Mouse (Mus musculus) forebrain, embryonic 10.5 days (tissue): ENCODE measurements around the gene Nfe2l1. TPM values are rescaled to one million over a fixed set of nuclear protein-coding genes. Genes with fewer than 3 reads are reported as not detected.
"Not testable (repeated sequence)": the region's sequence is repeated elsewhere in the genome, so short reads cannot be mapped to it uniquely, and the experiment has no call there.

ENCODE experiments used
- DNase-seq: peaks from one replicate; pipeline ENCODE4 v3.0.0-alpha.2; 2017; ENCODE audit warnings: low spot score; ENCODE audit errors: extremely low spot score
- H3K27ac ChIP-seq: fragments of 300-500 bp; sonication (generic); 2 replicates; pipeline ENCODE4 v1.5.1; 2016; ENCODE audit warnings: mild to moderate bottlenecking
- H3K27me3 ChIP-seq: fragments of 300-500 bp; sonication (generic); 2 replicates; pipeline ENCODE4 v1.6.1; 2016; ENCODE audit warnings: mild to moderate bottlenecking; ENCODE audit not compliant: poor library complexity, severe bottlenecking
- H3K36me3 ChIP-seq: fragments of 300-500 bp; sonication (generic); replicated peaks from 2 replicates; pipeline ENCODE4 v1.6.1; 2016; ENCODE audit warnings: mild to moderate bottlenecking, moderate library complexity
- H3K4me1 ChIP-seq: fragments of 300-500 bp; sonication (generic); 2 replicates; pipeline ENCODE4 v1.6.1; 2016
- H3K4me3 ChIP-seq: fragments of 300-500 bp; sonication (generic); 2 replicates; pipeline ENCODE4 v1.5.1; 2016; ENCODE audit warnings: mild to moderate bottlenecking, moderate library complexity
- H3K9me3 ChIP-seq: fragments of 300-500 bp; sonication (generic); 2 replicates; pipeline ENCODE4 v1.6.1; 2016; ENCODE audit warnings: mild to moderate bottlenecking, moderate library complexity
- WGBS: fragments of 180-500 bp; shearing (Covaris S2); methylation state at CpG from one replicate; pipeline ENCODE4 v1.1.7; 2016; 5-methylcytosine and 5-hydroxymethylcytosine counted together
- polyA plus RNA-seq: library from polyadenylated mRNA; unstranded; fragments of >200 nt; fragmentation: Nextera tagmentation; extraction: Ambion mirVana; gene quantifications from 2 replicates; pipeline ENCODE4 v1.2.1, GENCODE M21; 2016

The Nfe2l1 gene
- polyA plus RNA-seq, 1 experiment from 2014 or later, result 64.7 TPM

DNA sequence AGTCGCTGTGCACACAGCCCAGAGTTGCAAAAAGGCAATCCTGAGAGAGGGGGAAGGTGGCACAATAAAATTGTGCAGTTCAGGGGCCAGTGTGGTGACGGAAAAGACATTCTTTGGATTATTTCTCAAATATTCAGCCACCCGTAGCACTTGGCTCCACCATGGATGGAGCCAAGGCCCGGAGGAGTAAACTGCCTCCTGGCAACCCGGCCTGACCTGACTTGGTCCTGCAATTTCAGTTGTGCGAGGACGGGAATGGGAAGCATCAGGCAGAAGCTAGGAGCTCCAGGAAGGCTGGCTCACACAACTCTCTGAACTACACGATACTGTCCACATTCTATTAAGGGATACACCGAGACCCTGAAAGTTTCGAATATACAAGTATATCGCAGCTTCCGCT, 32.8 kb upstream of the Nfe2l1 start:
- Histone ChIP-seq H3K4me1 (peaks cover 51% of the 10 kb centered on the region), H3K9me3 (no peaks in the 10 kb centered on the region), H3K27ac (0 out of 2 replicates have a peak overlapping the region, but pooled peaks have one; percentile 54), H3K27me3 (peaks cover 15% of the 10 kb centered on the region), H3K4me3 (peak overlapping the region; percentile 58), H3K36me3 (no peaks in the 10 kb centered on the region)
- DNase-seq, result no peak
- WGBS, result 70% methylated on average over 12 of the region's 12 CpGs

DNA sequence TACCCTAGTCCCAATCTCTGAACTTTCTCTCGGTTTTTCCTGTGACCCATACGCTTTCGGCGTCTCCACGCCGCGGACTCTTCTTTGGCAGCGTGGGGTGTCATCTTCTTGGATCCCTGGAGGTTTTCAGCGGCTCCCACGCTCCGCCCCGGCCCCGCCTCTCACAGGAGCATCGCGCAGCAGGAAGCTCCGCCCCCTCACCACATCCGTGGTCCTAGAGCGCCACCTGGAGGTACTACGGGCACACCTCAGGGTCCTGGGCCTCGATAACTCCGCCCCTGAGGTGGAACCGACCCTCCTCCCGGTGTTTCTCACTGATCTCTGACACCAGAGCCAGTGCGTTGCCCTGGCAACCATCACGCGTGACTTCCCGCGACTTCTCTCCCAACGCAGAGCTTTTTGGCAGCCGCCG, 32.1 kb upstream of the Nfe2l1 start:
- no peaks in the 10 kb centered on the region for H3K9me3 ChIP-seq
- DNase-seq, result peak; percentile 97
- H3K27me3 ChIP-seq, result peaks cover 15% of the 10 kb centered on the region
- no peaks in the 10 kb centered on the region for H3K36me3 ChIP-seq
- peak overlapping the region; percentile 58 for H3K4me3 ChIP-seq
- H3K27ac ChIP-seq, result 0 out of 2 replicates have a peak overlapping the region, but pooled peaks have one; percentile 54
- H3K4me1 ChIP-seq, result peaks cover 46% of the 10 kb centered on the region
- under 1% methylated on average over 31 of the region's 31 CpGs for WGBS

DNA sequence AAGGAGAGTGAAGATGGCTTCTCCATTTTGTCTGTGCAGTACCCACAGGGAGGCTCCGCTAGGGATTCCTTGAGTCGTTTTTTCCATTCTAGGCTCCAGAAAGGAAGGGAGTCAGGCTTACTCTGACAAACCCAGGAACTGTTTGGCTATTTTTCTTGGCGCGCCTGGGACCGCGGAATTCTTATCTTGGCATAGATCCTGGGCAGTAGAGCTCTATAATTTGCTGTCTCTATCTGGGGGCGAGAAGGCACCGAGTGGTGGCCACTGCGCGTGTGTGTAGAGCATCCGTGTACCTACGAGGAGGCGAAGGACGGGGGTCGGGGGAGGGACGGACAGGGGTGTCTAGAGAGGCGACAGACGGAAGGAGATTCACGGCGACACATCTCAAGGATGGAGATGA, 31.7 kb upstream of the Nfe2l1 start:
- Histone ChIP-seq H3K4me3 (peak overlapping the region; percentile 58), H3K27ac (no peak overlapping the region), H3K36me3 (no peaks in the 10 kb centered on the region), H3K9me3 (no peaks in the 10 kb centered on the region), H3K27me3 (peaks cover 15% of the 10 kb centered on the region), H3K4me1 (peaks cover 43% of the 10 kb centered on the region)
- no peak for DNase-seq
- 2% methylated on average over 20 of the region's 20 CpGs for WGBS

DNA sequence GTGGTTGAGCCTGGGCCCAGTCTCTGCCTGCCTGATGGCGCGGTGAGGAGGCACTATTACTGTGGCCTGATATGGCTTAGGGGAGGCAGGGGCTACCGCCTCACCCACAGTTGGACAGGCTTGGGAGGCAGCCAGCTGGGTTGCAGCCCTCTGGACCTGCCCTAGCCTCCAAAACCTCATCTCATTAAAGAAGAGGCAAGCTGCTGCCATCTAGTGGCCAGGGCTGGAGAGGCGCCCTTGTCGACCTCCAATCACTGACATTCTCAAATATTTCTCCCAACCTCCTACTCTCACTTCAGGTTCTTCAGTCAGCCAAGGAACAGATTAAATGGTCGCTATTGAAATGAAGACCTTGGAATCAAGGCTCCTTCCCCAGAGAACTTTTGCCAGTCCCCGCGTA, 30.8 kb upstream of the Nfe2l1 start:
- H3K27ac ChIP-seq, result no peak overlapping the region
- H3K36me3 ChIP-seq, result no peaks in the 10 kb centered on the region
- peaks cover 15% of the 10 kb centered on the region for H3K27me3 ChIP-seq
- no peak overlapping the region for H3K4me3 ChIP-seq
- H3K4me1 ChIP-seq, result peaks cover 43% of the 10 kb centered on the region
- peak; percentile 87 for DNase-seq
- no peaks in the 10 kb centered on the region for H3K9me3 ChIP-seq
- WGBS, result 9% methylated on average over 8 of the region's 8 CpGs

DNA sequence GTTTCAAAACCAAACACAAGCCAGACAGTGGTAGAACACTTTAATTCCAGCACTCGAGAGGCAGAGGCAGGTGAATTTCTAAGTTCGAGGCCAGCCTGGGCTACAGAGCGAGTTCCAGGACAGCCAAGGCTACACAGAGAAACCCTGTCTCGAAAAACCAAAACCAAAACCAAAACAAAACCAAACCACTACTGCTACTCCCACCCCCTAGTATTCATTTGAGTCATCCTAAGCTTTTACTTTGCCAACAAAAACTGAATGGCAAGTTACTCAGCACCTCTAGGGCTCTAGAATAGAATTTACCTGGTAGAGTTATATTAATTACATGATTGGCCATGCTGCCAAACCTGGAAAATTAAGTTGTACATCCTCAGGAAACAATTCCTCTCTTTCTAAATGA, 29.9 kb upstream of the Nfe2l1 start:
- Histone ChIP-seq H3K4me1 (peaks cover 43% of the 10 kb centered on the region), H3K27ac (no peak overlapping the region), H3K36me3 (no peaks in the 10 kb centered on the region), H3K4me3 (no peak overlapping the region), H3K9me3 (no peaks in the 10 kb centered on the region), H3K27me3 (peaks cover 15% of the 10 kb centered on the region)
- DNase-seq, result no peak
- 82% methylated on average over 4 of the region's 4 CpGs for WGBS

DNA sequence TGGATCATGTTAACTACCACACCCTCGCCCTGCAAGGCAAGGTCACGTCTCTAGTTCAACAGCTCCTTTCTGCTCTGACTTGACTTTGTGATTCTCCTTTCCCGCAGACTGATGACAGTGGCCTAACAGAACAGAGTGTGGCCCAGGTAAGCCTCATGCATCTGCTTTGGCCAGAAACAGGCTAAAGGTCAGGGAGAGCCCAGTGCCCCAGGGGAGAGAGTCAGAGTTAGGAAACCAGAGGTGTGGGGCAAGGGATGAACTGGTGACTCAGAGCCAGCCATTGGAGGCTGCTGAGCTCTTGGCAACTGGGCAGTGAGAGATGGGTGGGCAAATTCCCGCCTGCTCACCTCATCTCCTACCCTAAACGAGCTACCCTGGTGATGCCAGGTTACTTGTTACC, 27.7 kb upstream of the Nfe2l1 start:
- Histone ChIP-seq H3K4me3 (no peak overlapping the region), H3K4me1 (peaks cover 26% of the 10 kb centered on the region), H3K27ac (no peak overlapping the region), H3K9me3 (no peaks in the 10 kb centered on the region), H3K36me3 (no peaks in the 10 kb centered on the region), H3K27me3 (peaks cover 10% of the 10 kb centered on the region)
- no peak for DNase-seq
- 82% methylated on average over 5 of the region's 5 CpGs for WGBS

DNA sequence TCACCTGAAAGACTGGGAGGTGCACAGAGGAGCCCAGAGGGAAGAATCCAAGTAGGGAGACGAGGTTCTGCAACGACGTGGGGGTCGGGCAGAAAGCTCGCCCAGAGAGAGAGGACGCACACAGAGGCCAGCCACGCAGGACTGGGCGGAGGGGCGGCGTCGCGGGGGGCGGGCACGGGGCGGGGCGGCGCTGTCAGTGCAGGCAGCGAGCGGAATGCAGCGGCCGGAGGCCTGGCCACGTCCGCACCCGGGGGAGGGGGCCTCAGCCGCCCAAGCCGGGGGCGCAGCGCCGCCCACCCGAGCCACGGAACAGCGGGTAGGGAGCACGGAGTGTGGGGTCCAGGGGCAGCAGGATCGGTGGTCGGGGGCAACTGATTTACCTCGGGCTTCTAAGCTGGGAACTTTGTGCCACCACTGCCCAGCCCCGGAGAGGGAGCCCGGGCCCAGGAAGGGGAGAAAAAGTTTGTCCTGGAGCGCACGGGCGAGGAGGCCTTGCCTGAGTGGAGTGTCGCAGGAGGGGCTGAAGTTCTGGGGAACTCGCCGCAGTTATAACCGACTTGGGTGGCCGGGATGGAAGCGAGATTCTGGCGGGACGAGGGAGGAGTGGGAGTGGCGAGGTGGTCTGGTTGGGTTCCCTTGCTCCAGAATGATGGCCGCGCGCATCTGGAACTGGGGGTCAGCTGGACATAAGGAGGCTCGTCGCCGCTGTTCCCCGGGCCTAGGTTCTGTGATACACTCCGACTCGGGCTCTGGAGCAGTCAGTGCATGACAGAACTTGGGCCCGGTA, 20.1 kb upstream of the Nfe2l1 start, which contains the start of gene Copz2:
Gene Copz2 (plus strand): TSS at position 190 of the 787 bp plus-strand sequence.
- 2% methylated on average over 60 of the region's 60 CpGs for WGBS
- no peaks in the 10 kb centered on the region for H3K36me3 ChIP-seq
- peak within 1 kb of the TSS; percentile 78 for H3K4me3 ChIP-seq
- no peaks in the 10 kb centered on the region for H3K9me3 ChIP-seq
- peak; percentile 56 for DNase-seq
- H3K4me1 ChIP-seq, result peaks cover 32% of the 10 kb centered on the region
- peaks cover 18% of the 10 kb centered on the region for H3K27me3 ChIP-seq
- peak within 1 kb of the TSS; percentile 82 for H3K27ac ChIP-seq

DNA sequence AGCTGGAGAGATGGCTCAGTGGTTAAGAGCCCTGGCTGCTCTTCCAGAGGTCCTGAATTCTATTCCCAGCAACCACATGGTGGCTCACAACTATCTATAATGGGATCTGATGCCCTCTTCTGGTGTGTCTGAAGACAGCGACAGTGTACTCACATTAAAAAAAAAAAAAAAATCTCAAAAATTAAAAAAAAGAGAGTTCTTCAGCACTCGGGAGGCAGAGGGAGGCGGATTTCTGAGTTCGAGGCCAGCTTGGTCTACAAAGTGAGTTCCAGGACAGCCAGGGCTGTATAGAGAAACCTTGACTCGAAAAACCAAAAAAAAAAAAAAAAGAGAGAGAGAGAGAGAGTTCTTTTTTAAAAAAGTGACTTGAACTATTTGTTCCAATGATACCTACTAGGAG, 19.4 kb upstream of the Nfe2l1 start:
- H3K4me3 ChIP-seq, result peak overlapping the region; percentile 78
- H3K9me3 ChIP-seq, H3K36me3 ChIP-seq, DNase-seq: not testable (repeated sequence)
- peaks cover 18% of the 10 kb centered on the region for H3K27me3 ChIP-seq
- 75% methylated on average over 5 of the region's 5 CpGs for WGBS
- peaks cover 29% of the 10 kb centered on the region for H3K4me1 ChIP-seq
- peak overlapping the region; percentile 82; the same call in 1 of the 2 replicates for H3K27ac ChIP-seq

DNA sequence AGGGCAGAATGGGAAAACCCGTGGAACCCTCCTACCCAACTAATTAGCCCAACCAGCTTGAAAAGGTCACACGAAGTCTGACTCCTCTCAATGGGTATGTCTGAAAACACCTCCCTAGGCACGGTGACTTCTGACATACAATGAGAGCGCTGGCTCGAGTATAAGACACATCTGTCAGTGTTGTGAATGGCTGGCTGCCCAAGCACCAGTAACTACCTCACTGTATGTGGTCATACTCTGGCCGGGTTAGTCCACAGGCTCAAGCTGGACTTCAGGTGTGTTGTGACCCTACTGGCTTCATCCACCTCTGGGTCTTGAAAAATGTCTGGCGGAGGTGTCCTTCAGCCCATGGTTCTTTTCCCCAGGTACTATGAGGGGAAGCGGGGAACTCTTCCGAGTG, 18.9 kb upstream of the Nfe2l1 start:
- H3K4me3 ChIP-seq, result no peak overlapping the region
- H3K9me3 ChIP-seq, result no peaks in the 10 kb centered on the region
- no peak overlapping the region for H3K27ac ChIP-seq
- peaks cover 29% of the 10 kb centered on the region for H3K4me1 ChIP-seq
- no peak for DNase-seq
- peaks cover 18% of the 10 kb centered on the region for H3K27me3 ChIP-seq
- H3K36me3 ChIP-seq, result no peaks in the 10 kb centered on the region
- WGBS, result 69% methylated on average over 9 of the region's 9 CpGs

DNA sequence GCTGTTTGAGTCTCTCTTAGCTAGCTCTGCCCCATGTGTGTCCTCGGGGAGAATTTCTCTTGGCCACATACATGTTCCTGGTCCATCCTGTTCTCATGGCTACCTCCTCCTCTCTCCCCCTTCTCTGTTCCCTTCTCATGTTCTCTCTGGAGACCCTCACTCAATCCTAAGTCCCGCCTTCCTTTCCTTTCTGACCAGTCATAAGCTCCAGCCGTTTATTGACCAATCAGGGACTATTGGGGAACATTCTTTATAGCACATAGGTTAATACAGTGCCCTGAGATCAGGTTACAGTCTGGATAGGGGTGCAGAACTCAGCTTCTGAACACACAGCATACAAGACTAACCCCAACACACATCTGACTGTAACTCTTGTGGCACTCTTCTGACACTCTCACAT, 17.5 kb upstream of the Nfe2l1 start:
- H3K36me3 ChIP-seq, result no peaks in the 10 kb centered on the region
- no peaks in the 10 kb centered on the region for H3K9me3 ChIP-seq
- DNase-seq, result no peak
- peaks cover 18% of the 10 kb centered on the region for H3K27me3 ChIP-seq
- H3K4me3 ChIP-seq, result no peak overlapping the region
- peaks cover 29% of the 10 kb centered on the region for H3K4me1 ChIP-seq
- WGBS, result 65% methylated on average over 3 of the region's 3 CpGs
- H3K27ac ChIP-seq, result no peak overlapping the region

DNA sequence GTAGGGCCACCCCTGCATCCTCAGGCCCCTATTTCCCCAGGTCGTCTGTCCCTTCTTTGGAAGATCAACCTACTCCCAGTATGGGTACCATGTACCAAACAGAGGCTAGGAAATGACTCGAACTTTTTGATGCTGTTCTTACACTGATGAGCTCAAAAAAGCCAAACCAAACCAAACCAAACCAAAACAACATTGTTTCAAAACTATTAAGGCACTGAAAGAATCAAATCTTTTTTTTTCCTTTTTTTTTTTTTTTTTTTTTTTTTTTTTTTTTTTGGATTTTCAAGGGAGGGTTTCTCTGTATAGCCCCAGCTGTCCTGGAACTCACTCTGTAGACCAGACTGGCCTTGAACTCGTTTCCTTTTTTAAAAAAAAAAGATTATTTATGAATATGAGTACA, 13.9 kb upstream of the Nfe2l1 start:
- Histone ChIP-seq H3K27me3 (no peaks in the 10 kb centered on the region), H3K36me3 (no peaks in the 10 kb centered on the region), H3K9me3 (no peaks in the 10 kb centered on the region), H3K4me1 (peaks cover 17% of the 10 kb centered on the region), H3K27ac (no peak overlapping the region), H3K4me3 (no peak overlapping the region)
- WGBS, result 62% methylated on average over 3 of the region's 3 CpGs
- no peak for DNase-seq

DNA sequence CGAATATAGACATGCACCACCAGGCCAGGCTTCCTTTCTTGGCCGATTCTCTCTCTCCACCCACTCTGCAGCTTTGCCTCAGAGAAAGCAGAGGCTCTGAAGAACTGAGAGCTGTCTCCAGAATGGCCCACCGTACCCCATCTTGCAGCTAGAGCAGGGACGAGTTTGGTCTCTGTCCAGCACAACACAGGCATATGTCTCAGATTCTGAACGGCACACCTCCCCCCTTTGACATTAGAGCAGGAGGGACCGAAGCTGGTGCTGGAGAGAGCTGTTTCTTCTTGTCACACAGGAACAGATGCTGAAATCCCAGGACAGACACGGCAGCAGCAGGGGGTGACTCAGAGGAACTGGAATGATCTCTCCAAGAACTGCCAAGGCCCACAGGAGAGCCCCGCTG, 10.5 kb upstream of the Nfe2l1 start:
- no peak overlapping the region for H3K27ac ChIP-seq

DNA sequence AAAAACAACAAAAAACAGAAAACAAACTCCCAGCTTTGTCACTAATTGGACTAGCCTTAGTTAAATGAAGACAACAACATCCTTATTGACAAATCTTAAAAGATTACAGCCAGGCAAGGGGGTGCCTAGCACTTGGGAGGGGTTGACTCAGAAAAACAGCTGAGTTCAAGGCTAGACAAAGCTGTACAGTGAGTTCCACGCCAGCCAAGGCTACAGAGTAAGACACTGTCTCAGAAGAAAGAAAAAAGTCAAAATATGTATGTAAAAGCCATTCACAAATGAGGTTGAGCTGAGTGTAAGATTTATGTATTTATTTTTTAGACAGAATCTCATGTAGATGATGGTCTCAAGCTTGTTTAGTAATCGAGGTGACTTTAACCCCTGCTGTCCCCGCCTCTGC, 10.1 kb upstream of the Nfe2l1 start:
- no peak overlapping the region for H3K4me3 ChIP-seq
- 81% methylated on average over 3 of the region's 3 CpGs for WGBS
- H3K9me3 ChIP-seq, result no peaks in the 10 kb centered on the region
- no peak overlapping the region for H3K27ac ChIP-seq
- no peaks in the 10 kb centered on the region for H3K36me3 ChIP-seq
- no peaks in the 10 kb centered on the region for H3K27me3 ChIP-seq
- peaks cover 19% of the 10 kb centered on the region for H3K4me1 ChIP-seq
- DNase-seq, result no peak

More for the DNA sequence above, 10.5 kb upstream of the Nfe2l1 start:
- Histone ChIP-seq H3K27me3 (no peaks in the 10 kb centered on the region), H3K9me3 (no peaks in the 10 kb centered on the region), H3K4me3 (no peak overlapping the region), H3K4me1 (peaks cover 19% of the 10 kb centered on the region), H3K36me3 (no peaks in the 10 kb centered on the region)
- no peak for DNase-seq
- 56% methylated on average over 8 of the region's 8 CpGs for WGBS
